8 mouse cellular contexts compared by ENCODE assay signal in genomic region chr7:81571941-81572441, GRCm38 (mm10). TPM values are rescaled to one million over a fixed set of nuclear protein-coding genes. Genes with fewer than 3 reads are reported as not detected.
DNase-seq lines count a peak whose midpoint lies in the region; ATAC-seq and TF ChIP-seq lines count a peak whose summit lies in the region.

No protein-coding gene starts in this region.

- H3K36me3 ChIP-seq in heart, embryonic 10.5 days = peaks cover 13% of the 10 kb centered on the region; the same call in 1 of the 2 replicates
- H3K36me3 ChIP-seq in hindbrain, embryonic 13.5 days = peaks cover 16% of the 10 kb centered on the region
- peaks cover 9% of the 10 kb centered on the region for H3K36me3 ChIP-seq in liver, embryonic 14.5 days (replicated peaks; ENCODE audit: control insufficient read depth, insufficient read depth, low read depth)
- no peaks in the 10 kb centered on the region; the same call in 1 of the 2 replicates for H3K36me3 ChIP-seq in stomach, embryonic 16.5 days (ENCODE audit: control insufficient read depth, insufficient read depth, low read length)

- WGBS in heart, embryonic 10.5 days = 17% methylated on average over 15 of the region's 15 CpGs
- 19% methylated on average over 15 of the region's 15 CpGs for WGBS in hindbrain, embryonic 13.5 days
- WGBS in liver, embryonic 14.5 days (ENCODE audit: insufficient replicate concordance) = 10% methylated on average over 15 of the region's 15 CpGs
- 15% methylated on average over 15 of the region's 15 CpGs for WGBS in stomach, embryonic 16.5 days

- H3K9me3 ChIP-seq in heart, embryonic 10.5 days = no peaks in the 10 kb centered on the region
- H3K9me3 ChIP-seq in hindbrain, embryonic 13.5 days = no peaks in the 10 kb centered on the region
- no peaks in the 10 kb centered on the region for H3K9me3 ChIP-seq in liver, embryonic 14.5 days (ENCODE audit: control insufficient read depth, low read length)
- H3K9me3 ChIP-seq in stomach, embryonic 16.5 days (replicated peaks; ENCODE audit: control insufficient read depth, low read length) = no peaks in the 10 kb centered on the region

- H3K9ac ChIP-seq in hindbrain, embryonic 13.5 days = peak overlapping the region; percentile 94
- peak overlapping the region; percentile 65 for H3K9ac ChIP-seq in liver, embryonic 14.5 days (replicated peaks)
- peak overlapping the region; percentile 92 for H3K9ac ChIP-seq in stomach, embryonic 16.5 days (ENCODE audit: low read length)

- H3K27me3 ChIP-seq in heart, embryonic 10.5 days (ENCODE audit: insufficient read depth, poor library complexity, severe bottlenecking) = no peaks in the 10 kb centered on the region
- no peaks in the 10 kb centered on the region for H3K27me3 ChIP-seq in hindbrain, embryonic 13.5 days
- H3K27me3 ChIP-seq in liver, embryonic 14.5 days (ENCODE audit: control insufficient read depth, insufficient read depth, low read length) = no peaks in the 10 kb centered on the region
- H3K27me3 ChIP-seq in stomach, embryonic 16.5 days (ENCODE audit: control insufficient read depth, insufficient read depth, low read length) = no peaks in the 10 kb centered on the region

- TF ChIP-seq CTCF in liver, embryonic 14.5 days (IDR thresholded peaks at IDR 0.05; ENCODE audit: low read depth) = no peak

- H3K27ac ChIP-seq in heart, embryonic 10.5 days = peak overlapping the region; percentile 95
- peak overlapping the region; percentile 97 for H3K27ac ChIP-seq in hindbrain, embryonic 13.5 days
- H3K27ac ChIP-seq in liver, embryonic 14.5 days = peak overlapping the region; percentile 85
- H3K27ac ChIP-seq in stomach, embryonic 16.5 days (ENCODE audit: low read length) = peak overlapping the region; percentile 96

- TF ChIP-seq EP300 in liver, embryonic 14.5 days (IDR thresholded peaks at IDR 0.05; ENCODE audit: low read depth) = no peak

- peak overlapping the region; percentile 66 for H3K4me2 ChIP-seq in hindbrain, embryonic 13.5 days
- H3K4me2 ChIP-seq in liver, embryonic 14.5 days (ENCODE audit: low read depth) = peak overlapping the region; percentile 89
- peak overlapping the region; percentile 71 for H3K4me2 ChIP-seq in stomach, embryonic 16.5 days (ENCODE audit: low read depth, low read length)

- ATAC-seq in hindbrain, embryonic 13.5 days (ENCODE audit: low FRiP score) = no peak
- no peak for ATAC-seq in liver, embryonic 14.5 days (ENCODE audit: insufficient read depth)
- ATAC-seq in stomach, embryonic 16.5 days (ENCODE audit: insufficient read depth, low FRiP score) = no peak

- DNase-seq in heart, embryonic 10.5 days (ENCODE audit: low spot score) = no peak
- DNase-seq in heart, postnatal 4 days = no peak
- peak; percentile 57 for DNase-seq in c-Kit-negative CD71-positive TER-119-positive erythroid progenitor cells, embryonic 14.5 days (ENCODE audit: low read depth, low spot score)
- DNase-seq in liver, embryonic 14.5 days (ENCODE audit: low read depth in 3 of 3, low spot score in 3 of 3) = peak in 1 of 3 experiments; percentile 19
- DNase-seq in thymus, postnatal 25 days = no peak
- DNase-seq in gastrocnemius, postnatal 25 days = no peak

- peak overlapping the region; percentile 92 for H3K4me3 ChIP-seq in heart, embryonic 10.5 days
- H3K4me3 ChIP-seq in hindbrain, embryonic 13.5 days = peak overlapping the region; percentile 88
- peak overlapping the region; percentile 67 to 80 for H3K4me3 ChIP-seq in liver, embryonic 14.5 days (ENCODE audit: insufficient read depth in 1 of 2, low read depth in 2 of 2, low read length in 2 of 2)
- peak overlapping the region; percentile 94 for H3K4me3 ChIP-seq in stomach, embryonic 16.5 days (replicated peaks; ENCODE audit: low read length)

- peaks cover 18% of the 10 kb centered on the region for H3K4me1 ChIP-seq in heart, embryonic 10.5 days
- H3K4me1 ChIP-seq in hindbrain, embryonic 13.5 days (replicated peaks) = peaks cover 24% of the 10 kb centered on the region
- peaks cover 13 to 14% of the 10 kb centered on the region in 2 experiments for H3K4me1 ChIP-seq in liver, embryonic 14.5 days (replicated peaks; ENCODE audit: control insufficient read depth in 2 of 2, insufficient read depth in 2 of 2, low read length in 1 of 2)
- peaks cover 9% of the 10 kb centered on the region for H3K4me1 ChIP-seq in stomach, embryonic 16.5 days (ENCODE audit: control insufficient read depth, insufficient read depth, low read length)

RNA-seq across cellular contexts. Expression of gene Whamm, which starts 0.9 kb away (rescaled TPM):
- polyA plus RNA-seq in heart, embryonic 10.5 days (2016; fragmentation: Nextera tagmentation; extraction: Ambion mirVana) = 3.9 and 4.0 TPM in 2 replicates
- total RNA-seq in heart, postnatal 4 days (2021) = 1 to 10 TPM; 8.3 to 8.4 TPM
- 6.2 TPM in 2 replicates for polyA plus RNA-seq in hindbrain, embryonic 13.5 days (2015; fragmentation: Nextera tagmentation; extraction: Ambion mirVana)
- polyA plus RNA-seq in liver, embryonic 14.5 days (2012; rRNA removed) = 4.3 and 6.9 TPM in 2 replicates
- polyA plus RNA-seq in liver, embryonic 14.5 days (2014; fragmentation: Nextera tagmentation; extraction: Ambion mirVana) = 6.2 and 6.3 TPM in 2 replicates
- 1.1 and 1.4 TPM in 2 replicates for polyA plus RNA-seq in stomach, embryonic 16.5 days (2015; fragmentation: Nextera tagmentation; extraction: Ambion mirVana)
- total RNA-seq in gastrocnemius, postnatal 25 days (2021) = 1 to 10 TPM; 5.8 to 6.5 TPM

RNA-seq across cellular contexts. Expression of gene Fsd2, which starts 5.2 kb away (rescaled TPM):
- 39.8 and 79.8 TPM in 2 replicates for polyA plus RNA-seq in heart, embryonic 10.5 days (2016; fragmentation: Nextera tagmentation; extraction: Ambion mirVana)
- total RNA-seq in heart, postnatal 4 days (2021) = 100 to 1,000 TPM; 199 to 200 TPM
- polyA plus RNA-seq in hindbrain, embryonic 13.5 days (2015; fragmentation: Nextera tagmentation; extraction: Ambion mirVana) = 0.09 and 0.25 TPM in 2 replicates
- 0.04 and 0.08 TPM in 2 replicates for polyA plus RNA-seq in liver, embryonic 14.5 days (2012; rRNA removed)
- 0.10 and 0.19 TPM in 2 replicates for polyA plus RNA-seq in liver, embryonic 14.5 days (2014; fragmentation: Nextera tagmentation; extraction: Ambion mirVana)
- 0.09 and 2.4 TPM in 2 replicates for polyA plus RNA-seq in stomach, embryonic 16.5 days (2015; fragmentation: Nextera tagmentation; extraction: Ambion mirVana)
- 100 to 1,000 TPM; 240 to 314 TPM for total RNA-seq in gastrocnemius, postnatal 25 days (2021)

Comparison
In these comparisons a context has a peak if more than half of its experiments do, and no peak if none do; other contexts are left out.
1. RNA of gene Fsd2, which starts 5.2 kb away (polyA plus RNA-seq): 39.8 to 79.8 TPM in heart, embryonic 10.5 days; 0.09 to 2.4 TPM in stomach, embryonic 16.5 days, 0.04 to 0.19 TPM in liver, embryonic 14.5 days and 0.09 to 0.25 TPM in hindbrain, embryonic 13.5 days; every median in the first group is over 10 times any median in the second.
2. Peak in every context shown above with its lines, with median percentiles within 50 percentile points of each other: H3K27ac ChIP-seq, H3K4me3 ChIP-seq, H3K4me2 ChIP-seq and H3K9ac ChIP-seq.